Mouse (Mus musculus) stomach, postnatal 0 days (tissue): Measurements from ENCODE around the gene Otud6a.

Experiments used
- CTCF ChIP-seq: IDR thresholded peaks from 2 replicates; pipeline ENCODE4 v1.5.1; 2016; ENCODE audit warnings: antibody characterized with exemption, low read depth, mild to moderate bottlenecking, moderate library complexity
- EP300 ChIP-seq: optimal IDR thresholded peaks from 2 replicates; pipeline ENCODE3; 2016; ENCODE audit warnings: antibody characterized with exemption

GRCm38 (mm10) chrX:100392304-100392703 lies 36.5 kb upstream of the Otud6a start:
- TF ChIP-seq EP300 (no peak), CTCF (peak; percentile 83)
